Mouse (Mus musculus) thymus, postnatal 10 days (tissue): ENCODE measurements around the gene Mrpl10.

Experiments used
- DNase-seq, 2 experiments: peaks; one replicate each; pipeline ENCODE4 v3.0.0; 2021; ENCODE audit warnings: low spot score in 2 of 2

The Mrpl10 gene

DNA sequence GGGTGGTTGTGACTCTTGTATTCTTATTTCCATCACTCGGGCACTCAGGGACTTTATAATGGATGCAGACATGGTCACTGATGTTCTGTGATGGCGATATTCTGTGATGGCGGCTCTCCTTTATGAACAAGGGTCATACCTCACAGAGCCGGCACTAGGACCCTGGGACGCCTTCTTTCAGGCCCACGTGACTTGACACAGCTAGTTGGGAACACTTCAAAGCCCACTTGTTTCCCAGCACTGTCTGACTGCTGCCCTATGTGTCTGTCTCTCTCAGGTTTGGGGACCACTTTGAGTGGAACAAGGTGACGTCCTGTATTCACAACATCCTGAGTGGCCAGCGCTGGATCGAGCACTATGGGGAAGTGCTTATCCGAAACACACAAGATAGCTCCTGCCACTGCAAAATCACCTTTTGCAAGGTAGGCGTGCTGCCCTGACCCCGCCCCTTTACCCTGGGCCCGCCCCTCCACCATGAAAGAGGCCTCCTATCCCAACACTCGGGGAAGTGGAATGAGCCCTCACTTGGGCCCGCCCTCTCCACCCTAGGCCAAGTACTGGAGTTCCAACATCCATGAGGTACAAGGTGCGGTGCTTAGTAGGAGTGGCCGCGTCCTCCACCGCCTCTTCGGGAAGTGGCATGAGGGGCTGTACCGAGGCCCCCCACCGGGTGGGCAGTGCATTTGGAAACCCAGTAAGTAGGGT is 25.4 kb downstream of the Mrpl10 start:
- no peak for DNase-seq

- no peak for DNase-seq
Observed at GRCm38 (mm10) chr11:97069333-97069732, 28.0 kb downstream of the Mrpl10 start.

- DNase-seq = no peak
Observed at GRCm38 (mm10) chr11:97069770-97070169, 28.4 kb downstream of the Mrpl10 start.

DNA sequence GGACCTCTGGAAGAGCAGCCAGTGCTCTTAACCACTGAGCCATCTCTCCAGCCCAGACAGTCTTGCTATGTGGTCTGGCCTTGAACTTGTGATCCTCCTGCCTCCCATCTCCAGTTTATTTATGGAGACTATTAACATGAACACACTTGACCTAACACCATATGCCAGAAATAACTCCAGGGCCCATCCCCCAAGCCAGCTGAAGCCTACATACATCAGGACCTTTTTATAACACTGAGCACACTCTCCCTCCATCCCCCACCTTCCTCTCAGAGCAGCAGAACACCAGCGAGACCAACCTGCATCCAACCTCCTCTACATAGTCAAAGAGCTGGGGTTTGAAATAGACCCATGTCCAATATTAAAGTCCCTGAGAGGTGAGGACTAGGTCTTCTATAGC is 29.8 kb downstream of the Mrpl10 start:
- no peak for DNase-seq

GRCm38 (mm10) chr11:97072533-97072932 is 31.2 kb downstream of the Mrpl10 start:
- DNase-seq = peak in 1 of 2 experiments; percentile 27

- no peak for DNase-seq
Observed at GRCm38 (mm10) chr11:97074235-97074634, 32.9 kb downstream of the Mrpl10 start.

DNA sequence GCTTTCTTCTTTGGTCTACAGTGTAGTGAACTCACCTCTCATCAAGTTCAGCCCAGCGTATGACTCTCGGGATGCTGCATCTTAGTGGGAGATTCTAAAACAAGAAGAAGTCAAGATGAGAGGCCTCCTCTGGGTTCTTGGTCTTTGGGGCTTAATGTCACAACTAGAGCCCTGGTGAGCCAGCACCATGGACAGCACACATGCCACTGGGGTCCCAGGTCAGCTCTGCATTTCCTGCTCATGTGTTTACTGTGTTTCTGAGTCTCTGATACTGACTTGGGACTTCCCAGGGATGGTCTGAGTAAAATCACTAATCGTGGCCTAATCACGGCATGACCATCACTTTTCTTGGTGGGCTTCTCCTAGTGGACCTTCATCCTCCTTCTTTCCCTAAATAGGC is 37.4 kb downstream of the Mrpl10 start:
- no peak for DNase-seq

- no peak for DNase-seq
Observed at GRCm38 (mm10) chr11:97080291-97080690, 38.9 kb downstream of the Mrpl10 start.

GRCm38 (mm10) chr11:97082977-97083376 is 41.6 kb downstream of the Mrpl10 start:
- DNase-seq = peak in 1 of 2 experiments; percentile 34

DNA sequence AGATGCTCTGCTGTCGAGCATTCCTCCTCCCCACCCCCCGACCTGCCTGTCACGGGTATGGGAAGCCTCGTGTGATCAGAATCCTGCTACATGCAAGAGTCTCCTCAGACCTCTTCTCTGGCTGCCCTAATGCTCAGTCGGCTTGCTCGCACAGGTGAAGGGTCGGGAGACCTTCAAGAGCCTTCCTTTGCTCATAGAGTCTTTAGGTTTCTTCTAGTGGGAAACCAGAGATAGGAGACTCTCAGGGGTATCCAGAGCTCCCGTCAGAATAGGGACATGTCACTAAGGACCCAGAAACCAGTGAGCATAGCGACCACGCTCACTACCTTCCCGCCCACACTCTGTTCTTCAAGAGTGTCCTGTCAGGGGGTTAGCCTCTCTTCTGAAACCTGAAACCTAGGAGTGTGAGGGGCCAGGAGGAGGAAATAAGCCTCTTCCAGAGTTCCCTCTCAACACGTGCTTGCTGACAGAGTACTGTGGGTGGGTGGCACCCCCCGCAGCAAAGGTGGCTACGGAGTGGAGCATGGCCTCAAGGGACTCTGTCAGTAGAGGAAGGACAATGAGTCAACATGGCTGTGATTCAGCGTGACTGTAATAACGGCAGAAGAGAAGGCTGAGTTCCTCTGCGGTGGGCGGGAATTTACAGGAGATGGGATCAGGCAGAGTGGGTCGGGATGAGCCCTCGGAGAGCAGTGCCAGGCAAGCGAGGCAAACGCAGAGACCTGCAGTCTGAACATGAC is 42.2 kb downstream of the Mrpl10 start:
- no peak for DNase-seq

DNA sequence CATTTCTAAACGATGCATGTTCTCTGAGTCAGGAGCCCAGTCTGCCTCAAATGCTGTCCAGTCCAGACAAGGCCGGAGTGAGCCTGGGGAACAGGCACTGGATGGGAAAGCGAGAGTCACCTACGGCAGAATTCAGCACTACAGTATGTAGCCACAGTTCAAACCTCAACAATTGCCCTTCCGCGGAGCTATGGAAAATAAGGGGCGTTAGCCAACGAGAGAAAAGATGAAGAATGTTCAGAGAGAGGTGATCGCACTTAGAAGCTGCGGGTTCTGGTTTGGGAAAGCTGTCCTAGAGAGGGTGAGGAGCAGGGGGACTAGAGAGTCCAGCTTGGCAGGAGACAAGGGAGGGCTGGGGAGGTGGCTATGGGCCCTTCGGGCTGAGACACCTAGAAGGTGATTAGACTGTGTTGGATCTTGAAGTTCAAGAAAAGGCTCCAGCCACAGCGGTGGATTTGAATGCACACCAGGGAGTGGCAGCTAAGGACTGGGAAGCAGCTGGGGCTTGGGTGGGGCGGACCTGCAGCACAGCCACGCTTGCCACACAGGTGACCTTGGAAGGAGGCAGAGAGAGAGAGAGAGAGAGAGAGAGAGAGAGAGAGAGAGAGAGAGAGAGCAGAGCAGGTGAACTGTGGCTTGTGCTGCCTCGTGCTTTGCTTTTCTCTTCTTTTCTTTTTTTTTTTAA is 43.6 kb downstream of the Mrpl10 start:
- no peak for DNase-seq

- no peak for DNase-seq
Observed at GRCm38 (mm10) chr11:97086365-97086764, 45.0 kb downstream of the Mrpl10 start.

DNA sequence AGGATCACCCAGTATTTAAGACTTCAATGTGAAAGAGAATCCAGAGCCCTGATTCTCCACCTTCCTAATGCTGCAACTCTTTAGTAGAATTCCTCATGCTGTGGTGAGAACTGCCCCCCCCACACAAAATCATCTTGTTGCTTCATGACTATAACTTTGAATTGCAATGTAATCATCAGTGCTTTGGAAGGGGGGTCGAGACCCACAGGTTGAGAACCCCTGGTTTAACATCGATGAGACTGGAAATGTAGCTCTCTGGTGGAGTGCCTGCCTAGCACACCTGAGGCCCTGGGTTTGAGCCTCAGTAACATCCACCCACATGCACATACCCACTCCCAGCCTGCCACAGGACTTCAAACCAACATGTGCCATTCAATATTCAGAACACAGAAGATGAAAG is 53.2 kb downstream of the Mrpl10 start:
- no peak for DNase-seq

DNA sequence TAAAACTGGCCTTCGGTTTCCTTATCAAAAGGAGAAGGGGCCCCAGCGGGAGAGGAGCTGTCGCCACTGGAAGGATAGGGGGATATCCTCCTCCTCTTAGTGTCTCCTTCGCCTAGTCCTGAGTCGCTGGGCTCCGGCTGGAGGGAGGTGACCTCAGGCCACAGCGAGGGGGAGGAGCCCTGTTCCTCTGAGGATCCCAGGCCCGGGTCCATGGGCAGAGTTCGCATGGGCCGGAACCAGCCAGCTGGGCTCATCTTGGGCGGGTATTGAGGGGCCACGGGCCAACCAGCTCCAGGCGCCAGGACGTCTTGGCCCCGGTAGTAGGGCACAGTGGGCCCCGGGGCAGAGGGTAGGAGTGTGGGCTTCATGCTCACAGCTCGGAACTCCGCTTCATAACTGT is 57.4 kb downstream of the Mrpl10 start:
- DNase-seq = no peak
